Comparison of ENCODE assay signal across 16 mouse cellular contexts in genomic region chr2:164356177-164356967, GRCm38 (mm10). TPM values are rescaled to one million over a fixed set of nuclear protein-coding genes. Genes with fewer than 3 reads are reported as not detected.
DNase-seq lines count a peak whose midpoint lies in the region; ATAC-seq lines count a peak whose summit lies in the region.
"Had no signal": no experiment of that assay in that cellular context is flagged by ENCODE, and none has a peak within 500 bp of the region (broad histone marks: within the 10 kb centered on the region; RNA-seq: fewer than 3 reads in every experiment).

No protein-coding gene starts in this region.

- H3K27me3 ChIP-seq in megakaryocyte, embryonic 14.5 days (replicated peaks): peaks cover 21% of the 10 kb centered on the region
- peaks cover 24% of the 10 kb centered on the region for H3K27me3 ChIP-seq in heart, embryonic 10.5 days (ENCODE audit: insufficient read depth, poor library complexity, severe bottlenecking)

- H3K4me3 ChIP-seq in megakaryocyte, embryonic 14.5 days (replicated peaks): peak overlapping the region; percentile 47
- no peak overlapping the region for H3K4me3 ChIP-seq in heart, embryonic 10.5 days
- H3K4me3 ChIP-seq: erythroblast, embryonic 14.5 days; hindbrain, embryonic 10.5 days; midbrain, embryonic 15.5 days had no signal

- peaks cover 2% of the 10 kb centered on the region for H3K36me3 ChIP-seq in megakaryocyte, embryonic 14.5 days (replicated peaks; ENCODE audit: low read length)
- H3K36me3 ChIP-seq in heart, embryonic 10.5 days: no peaks in the 10 kb centered on the region
- H3K36me3 ChIP-seq: hindbrain, embryonic 10.5 days; midbrain, embryonic 15.5 days had no signal

- peaks cover 18% of the 10 kb centered on the region for H3K9me3 ChIP-seq in megakaryocyte, embryonic 14.5 days
- H3K9me3 ChIP-seq in heart, embryonic 10.5 days: no peaks in the 10 kb centered on the region
- H3K9me3 ChIP-seq: hindbrain, embryonic 10.5 days; midbrain, embryonic 15.5 days had no signal

- H3K4me1 ChIP-seq in megakaryocyte, embryonic 14.5 days: peaks cover 38% of the 10 kb centered on the region
- H3K4me1 ChIP-seq in heart, embryonic 10.5 days: no peaks in the 10 kb centered on the region
- H3K4me1 ChIP-seq: midbrain, embryonic 15.5 days had no signal

- ATAC-seq in common myeloid progenitor, adult 5-6 weeks (replicated peaks; ENCODE audit: low read depth, poor library complexity, severe bottlenecking): peak; percentile 83
- ATAC-seq: midbrain, embryonic 15.5 days had no signal

- no peak overlapping the region for H3K27ac ChIP-seq in heart, embryonic 10.5 days
- H3K27ac ChIP-seq: hindbrain, embryonic 10.5 days; liver, embryonic 14.5 days; midbrain, embryonic 15.5 days had no signal

- peak; percentile 10 for DNase-seq in adrenal gland, adult 8-10 months
- no peak for DNase-seq in adrenal gland, postnatal 36 days
- peak; percentile 80 for DNase-seq in 3T3-L1 (ENCODE audit: low read depth, low spot score)
- DNase-seq in testis, postnatal 10 days (ENCODE audit: low spot score): no peak
- no peak for DNase-seq in heart, embryonic 10.5 days (ENCODE audit: low spot score)
- DNase-seq in layer of hippocampus, postnatal 25 days (ENCODE audit: extremely low spot score in 1 of 2, low spot score in 1 of 2): no peak
- DNase-seq: embryo, embryonic 11 days; kidney, adult 18-20 months had no signal

- WGBS in heart, embryonic 10.5 days: 67% methylated on average over 11 of the region's 11 CpGs

RNA-seq across cellular contexts. Expression of gene Svs5, which starts 23.8 kb away (rescaled TPM):
- 1 to 10 TPM in 3 of 4 experiments, under 1 TPM in 1; 0.51 to 2.4 (median 2.3) TPM for total RNA-seq in adrenal gland, adult 8-10 months (2022)
- 1 to 10 TPM; 2.7 to 4.3 TPM for total RNA-seq in adrenal gland, postnatal 36 days (2021)
- total RNA-seq in common myeloid progenitor, adult 5-6 weeks (2017): not detected in 2 replicates
- polyA plus RNA-seq in megakaryocyte, embryonic 14.5 days (2012; ENCODE audit: insufficient read depth, low replicate concordance): not detected in 2 replicates
- not detected in 2 replicates for polyA plus RNA-seq in heart, embryonic 10.5 days (2016; fragmentation: Nextera tagmentation; extraction: Ambion mirVana)
- not detected for total RNA-seq in layer of hippocampus, postnatal 25 days (2021)
- total RNA-seq: left cerebral cortex, adult 8-10 months had no signal
- polyA plus RNA-seq: erythroblast, embryonic 14.5 days; hindbrain, embryonic 10.5 days; liver, embryonic 14.5 days; midbrain, embryonic 15.5 days; stomach, embryonic 16.5 days had no signal

RNA-seq across cellular contexts. Expression of gene Slpi, which starts 32.5 kb away (rescaled TPM):
- 10 to 100 TPM in 3 of 4 experiments, 1 to 10 TPM in 1; 8.5 to 24.2 (median 22.2) TPM for total RNA-seq in adrenal gland, adult 8-10 months (2022)
- 10 to 100 TPM; 17.0 to 18.0 TPM for total RNA-seq in adrenal gland, postnatal 36 days (2021)
- total RNA-seq in common myeloid progenitor, adult 5-6 weeks (2017): 10.1 and 10.4 TPM in 2 replicates
- 10.8 and 19.1 TPM in 2 replicates for polyA plus RNA-seq in megakaryocyte, embryonic 14.5 days (2012; ENCODE audit: insufficient read depth, low replicate concordance)
- 0.92 TPM in 1 of 2 replicates, not detected in the other for polyA plus RNA-seq in heart, embryonic 10.5 days (2016; fragmentation: Nextera tagmentation; extraction: Ambion mirVana)
- under 1 TPM; 0.59 to 0.68 TPM for total RNA-seq in layer of hippocampus, postnatal 25 days (2021)
- polyA plus RNA-seq: erythroblast, embryonic 14.5 days; hindbrain, embryonic 10.5 days; midbrain, embryonic 15.5 days had no signal

RNA-seq across cellular contexts. Expression of gene Svs6, which starts 39.8 kb away (rescaled TPM):
- total RNA-seq in adrenal gland, adult 8-10 months (2022): not detected
- not detected for total RNA-seq in adrenal gland, postnatal 36 days (2021)
- not detected in 2 replicates for total RNA-seq in common myeloid progenitor, adult 5-6 weeks (2017)
- polyA plus RNA-seq in megakaryocyte, embryonic 14.5 days (2012; ENCODE audit: insufficient read depth, low replicate concordance): not detected in 2 replicates
- polyA plus RNA-seq in heart, embryonic 10.5 days (2016; fragmentation: Nextera tagmentation; extraction: Ambion mirVana): not detected in 2 replicates
- total RNA-seq in layer of hippocampus, postnatal 25 days (2021): not detected
- total RNA-seq: left cerebral cortex, adult 8-10 months had no signal
- polyA plus RNA-seq: erythroblast, embryonic 14.5 days; hindbrain, embryonic 10.5 days; liver, embryonic 14.5 days; midbrain, embryonic 15.5 days; stomach, embryonic 16.5 days had no signal

RNA-seq across cellular contexts. Expression of gene Rbpjl, which starts 46.6 kb away (rescaled TPM):
- total RNA-seq in adrenal gland, adult 8-10 months (2022): not detected
- total RNA-seq in adrenal gland, postnatal 36 days (2021): not detected
- not detected in 2 replicates for total RNA-seq in common myeloid progenitor, adult 5-6 weeks (2017)
- 0.18 TPM in 1 of 2 replicates, not detected in the other for polyA plus RNA-seq in megakaryocyte, embryonic 14.5 days (2012; ENCODE audit: insufficient read depth, low replicate concordance)
- polyA plus RNA-seq in heart, embryonic 10.5 days (2016; fragmentation: Nextera tagmentation; extraction: Ambion mirVana): 0.02 and 0.08 TPM in 2 replicates
- under 1 TPM; 0.34 to 0.45 TPM for total RNA-seq in layer of hippocampus, postnatal 25 days (2021)
- polyA plus RNA-seq: erythroblast, embryonic 14.5 days; hindbrain, embryonic 10.5 days; midbrain, embryonic 15.5 days had no signal

RNA-seq across cellular contexts. Expression of gene Matn4, which starts 48.6 kb away (rescaled TPM):
- under 1 TPM; 0.38 to 0.81 (median 0.67) TPM for total RNA-seq in adrenal gland, adult 8-10 months (2022)
- 1 to 10 TPM in 1 of 2 experiments, under 1 TPM in 1; 0.92 to 1.4 TPM for total RNA-seq in adrenal gland, postnatal 36 days (2021)
- total RNA-seq in common myeloid progenitor, adult 5-6 weeks (2017): not detected in 2 replicates
- polyA plus RNA-seq in megakaryocyte, embryonic 14.5 days (2012; ENCODE audit: insufficient read depth, low replicate concordance): not detected in 2 replicates
- polyA plus RNA-seq in heart, embryonic 10.5 days (2016; fragmentation: Nextera tagmentation; extraction: Ambion mirVana): 0.76 and 1.2 TPM in 2 replicates
- total RNA-seq in layer of hippocampus, postnatal 25 days (2021): 10 to 100 TPM; 13.0 to 17.5 TPM
- polyA plus RNA-seq: erythroblast, embryonic 14.5 days had no signal

Comparison
In these comparisons a context has a peak if more than half of its experiments do, and no peak if none do; other contexts are left out.
1. DNase-seq: peak in adrenal gland, adult 8-10 months (single experiment) and 3T3-L1 (single experiment); none in adrenal gland, postnatal 36 days (0 of 2), testis, postnatal 10 days (single experiment), heart, embryonic 10.5 days (single experiment) and layer of hippocampus, postnatal 25 days (0 of 2).